Mouse (Mus musculus) myocyte (in vitro differentiated cells): ENCODE data around the gene Ncam1. TPM values are rescaled to one million over a fixed set of nuclear protein-coding genes. Genes with fewer than 3 reads are reported as not detected.
A peak's percentile ranks its signal among the peaks of the same experiment; 100 is the strongest.

Experiments
- H3K27me3 ChIP-seq: one replicate; pipeline ENCODE4 v1.6.1; 2011; ENCODE audit not compliant: control insufficient read depth, insufficient read depth, insufficient read length
- H3K36me3 ChIP-seq: one replicate; pipeline ENCODE4 v1.6.1; 2011; ENCODE audit not compliant: control insufficient read depth, insufficient read depth
- H3K4me2 ChIP-seq: one replicate; pipeline ENCODE4 v1.6.1; 2011; ENCODE audit warnings: low read depth, control low read depth
- H3K4me3 ChIP-seq: one replicate; pipeline ENCODE4 v1.5.1; 2011; ENCODE audit warnings: mild to moderate bottlenecking, control low read depth, moderate library complexity
- H3K79me2 ChIP-seq: one replicate; pipeline ENCODE4 v1.6.1; 2011; ENCODE audit not compliant: control insufficient read depth, insufficient read depth
- H3ac ChIP-seq: one replicate; pipeline ENCODE4 v1.6.1; 2011; ENCODE audit not compliant: control insufficient read depth, insufficient read length
- CEBPB ChIP-seq: IDR thresholded peaks from 2 replicates; pipeline ENCODE4 v1.6.1; 2011; ENCODE audit warnings: mild to moderate bottlenecking, moderate library complexity; ENCODE audit not compliant: poor library complexity, insufficient read depth, severe bottlenecking
- E2F4 ChIP-seq: IDR thresholded peaks from one replicate; pipeline ENCODE4 v1.6.1; 2011; ENCODE audit warnings: mild to moderate bottlenecking, control low read depth, moderate library complexity; ENCODE audit not compliant: insufficient read depth
- MAX ChIP-seq: IDR thresholded peaks from one replicate; pipeline ENCODE4 v1.6.1; 2011; ENCODE audit warnings: low read depth, mild to moderate bottlenecking, control low read depth
- MYOD1 ChIP-seq, 3 experiments: IDR thresholded peaks; one replicate each; pipeline ENCODE4 v1.6.1; 2011; ENCODE audit warnings: control low read depth in 2 of 3, low read depth in 2 of 3, mild to moderate bottlenecking in 2 of 3, moderate library complexity in 1 of 3; ENCODE audit not compliant: insufficient read length in 2 of 3, control insufficient read depth in 1 of 3
- MYOG ChIP-seq, 3 experiments: IDR thresholded peaks; one replicate each; pipeline ENCODE4 v1.6.1; 2011; ENCODE audit warnings: control low read depth in 2 of 3, low read depth in 2 of 3, mild to moderate bottlenecking in 2 of 3; ENCODE audit not compliant: insufficient read length in 2 of 3, control insufficient read depth in 1 of 3, insufficient read depth in 1 of 3
- POLR2A ChIP-seq: IDR thresholded peaks from one replicate; pipeline ENCODE4 v1.6.1; 2011; ENCODE audit warnings: low read depth, mild to moderate bottlenecking, control low read depth, moderate library complexity; ENCODE audit not compliant: insufficient read length
- POLR2AphosphoS2 ChIP-seq: IDR thresholded peaks from one replicate; pipeline ENCODE4 v1.6.1; 2011; ENCODE audit warnings: low read depth, control low read depth; ENCODE audit not compliant: insufficient read length
- REST ChIP-seq: IDR thresholded peaks from one replicate; pipeline ENCODE4 v1.6.1; 2011; ENCODE audit warnings: mild to moderate bottlenecking, control low read depth, moderate library complexity; ENCODE audit not compliant: insufficient read depth, insufficient read length
- SRF ChIP-seq: IDR thresholded peaks from one replicate; pipeline ENCODE4 v1.6.1; 2011; ENCODE audit warnings: low read depth; ENCODE audit not compliant: control insufficient read depth, insufficient read length
- TCF12 ChIP-seq: IDR thresholded peaks from one replicate; pipeline ENCODE4 v1.6.1; 2011; ENCODE audit warnings: mild to moderate bottlenecking, control low read depth; ENCODE audit not compliant: poor library complexity, insufficient read depth, severe bottlenecking
- TCF3 ChIP-seq: IDR thresholded peaks from one replicate; pipeline ENCODE4 v1.6.1; 2011; ENCODE audit warnings: low read depth, control low read depth; ENCODE audit not compliant: insufficient read length
- USF1 ChIP-seq: IDR thresholded peaks from one replicate; pipeline ENCODE4 v1.6.1; 2011; ENCODE audit warnings: low read depth, mild to moderate bottlenecking, control low read depth, moderate library complexity
- polyA plus RNA-seq: library from polyadenylated mRNA; unstranded; fragments of >200 nt; fragmentation: generic; extraction: Trizol; gene quantifications from one replicate; pipeline ENCODE4 v1.2.1, GENCODE M21; 2012; ENCODE audit warnings: missing spikeins

Ncam1 gene
- polyA plus RNA-seq, 1 experiment, result 327 TPM

DNA sequence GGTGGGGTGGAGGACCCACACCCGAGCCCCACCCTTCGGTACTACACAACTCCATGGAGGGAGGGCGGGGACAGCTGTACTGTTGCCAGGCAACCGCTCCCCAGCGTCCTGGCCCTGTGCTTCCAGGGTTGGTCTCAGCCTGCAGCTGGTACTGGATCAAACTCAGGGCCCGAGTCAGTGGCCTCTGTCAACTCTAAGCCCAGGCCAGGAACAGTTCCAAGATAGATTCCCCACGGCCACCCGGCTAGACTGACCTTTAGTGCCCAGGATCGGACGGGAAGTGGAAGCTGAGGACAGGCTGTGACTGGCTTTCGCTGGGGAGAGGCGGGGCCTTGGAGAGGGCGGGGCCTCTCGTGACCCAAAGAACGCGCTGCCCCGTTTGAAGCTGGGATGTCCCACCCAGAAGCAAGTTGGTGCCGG is 312.8 kb downstream of the Ncam1 start, which contains the start of gene Ttc12:
Gene Ttc12, minus strand, starts transcription at position 334 of the 420 bp plus-strand sequence.
- Histone ChIP-seq H3K79me2 (no peaks in the 10 kb centered on the region), H3K36me3 (no peaks in the 10 kb centered on the region), H3K4me2 (peak within 1 kb of the TSS; percentile 80), H3K4me3 (peak within 1 kb of the TSS; percentile 51), H3K27me3 (no peaks in the 10 kb centered on the region), H3ac (no peak within 1 kb of the TSS)
- TF ChIP-seq TCF3 (no peak), REST (no peak), E2F4 (no peak), CEBPB (no peak), SRF (no peak), POLR2A (peak; percentile 33), MAX (no peak), TCF12 (no peak), POLR2AphosphoS2 (peak; percentile 37), MYOG (IDR thresholded peaks at IDR 0.05; ENCODE audit: control insufficient read depth in 1 of 3, insufficient read depth in 1 of 3, insufficient read length in 2 of 3, low read depth in 2 of 3) (peak; percentile 33 to 68 (median 46)), MYOD1 (IDR thresholded peaks at IDR 0.05; ENCODE audit: control insufficient read depth in 1 of 3, insufficient read length in 2 of 3, low read depth in 2 of 3) (peak in 2 of 3 experiments; percentile 56 to 64), USF1 (no peak)

DNA sequence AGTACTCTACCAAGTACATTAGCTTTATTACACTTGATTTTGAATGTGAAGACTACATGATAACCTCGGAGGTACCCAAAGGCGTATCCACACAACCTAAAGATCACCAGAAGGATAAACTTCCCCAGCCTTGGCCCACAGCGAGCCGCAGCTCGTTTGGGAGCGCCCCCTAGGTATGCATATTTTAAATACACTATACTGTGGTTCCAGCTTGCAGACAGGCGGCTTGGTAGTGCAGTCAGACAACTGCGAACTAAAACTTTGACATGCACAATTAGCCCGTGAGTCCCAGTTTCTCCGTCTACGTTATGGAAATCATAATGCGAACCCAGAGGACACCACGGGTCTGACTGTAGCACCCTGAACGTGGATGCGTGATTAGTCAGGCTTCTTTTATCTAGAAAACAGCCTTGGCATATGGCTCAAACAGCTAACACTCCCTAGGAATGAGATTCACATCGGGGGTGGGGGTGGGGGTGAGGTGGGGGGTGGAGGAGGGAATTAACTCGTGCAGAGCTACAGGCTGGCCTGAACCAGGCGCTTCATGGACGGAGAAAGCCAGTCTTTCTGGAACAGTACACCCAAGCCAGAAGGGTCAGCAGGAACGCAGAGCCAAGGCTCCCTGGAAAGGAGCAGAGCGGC is 313.4 kb downstream of the Ncam1 start:
- Histone ChIP-seq H3ac (no peak overlapping the region), H3K79me2 (no peaks in the 10 kb centered on the region), H3K4me3 (peak overlapping the region; percentile 51), H3K27me3 (no peaks in the 10 kb centered on the region), H3K4me2 (peak overlapping the region; percentile 80), H3K36me3 (no peaks in the 10 kb centered on the region)
- TF ChIP-seq E2F4, result no peak
- TF ChIP-seq POLR2AphosphoS2, result no peak
- no peak for TF ChIP-seq USF1
- no peak for TF ChIP-seq MYOD1 (IDR thresholded peaks at IDR 0.05; ENCODE audit: control insufficient read depth in 1 of 3, insufficient read length in 2 of 3, low read depth in 2 of 3)
- no peak for TF ChIP-seq SRF

DNA sequence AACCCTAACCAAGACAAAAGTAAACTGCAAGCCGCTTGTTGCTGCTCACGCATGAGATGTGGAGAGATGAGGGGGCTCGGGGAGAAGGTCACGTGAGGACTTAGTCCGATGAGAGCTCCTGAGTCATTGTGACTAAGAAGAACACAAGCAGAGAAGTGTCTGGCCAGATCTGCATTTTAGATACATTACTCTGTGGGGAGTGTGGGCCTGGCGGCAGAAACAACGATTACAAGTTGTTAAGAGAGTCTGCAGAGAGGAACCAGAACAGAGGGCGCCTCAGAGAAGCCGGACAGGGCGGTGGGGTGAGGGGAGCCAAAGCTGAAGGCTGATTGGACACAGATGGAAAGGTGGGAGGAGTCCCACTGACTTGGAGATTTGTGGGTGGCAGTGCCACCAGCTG is 315.4 kb downstream of the Ncam1 start:
- Histone ChIP-seq H3ac (no peak overlapping the region), H3K4me3 (no peak overlapping the region), H3K36me3 (no peaks in the 10 kb centered on the region), H3K79me2 (no peaks in the 10 kb centered on the region), H3K4me2 (peak overlapping the region; percentile 73), H3K27me3 (no peaks in the 10 kb centered on the region)
- TF ChIP-seq MAX (no peak), USF1 (peak; percentile 94)

DNA sequence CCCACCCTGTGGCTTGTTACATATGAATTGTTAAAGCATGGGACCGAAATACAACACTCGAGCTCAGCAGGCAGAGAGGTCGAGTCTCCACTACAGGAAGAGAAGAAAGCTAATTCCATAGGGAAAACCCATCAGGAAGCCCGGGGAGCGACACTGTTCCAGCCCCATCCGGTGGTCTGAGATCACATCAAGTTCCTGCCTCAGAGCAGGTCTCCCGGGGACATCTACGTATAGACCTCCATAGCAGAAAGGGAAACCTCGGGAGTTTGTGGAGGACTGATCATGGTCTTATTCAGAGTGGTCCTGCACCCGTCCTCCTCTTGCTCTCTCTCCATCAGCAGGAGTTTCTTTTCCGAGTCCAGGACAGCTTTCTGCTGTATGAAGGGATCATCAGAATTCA is 326.6 kb downstream of the Ncam1 start:
- no peaks in the 10 kb centered on the region for H3K36me3 ChIP-seq
- TF ChIP-seq E2F4 (no peak), POLR2AphosphoS2 (no peak), REST (no peak), CEBPB (no peak), MYOG (IDR thresholded peaks at IDR 0.05; ENCODE audit: control insufficient read depth in 1 of 3, insufficient read depth in 1 of 3, insufficient read length in 2 of 3, low read depth in 2 of 3) (no peak), MYOD1 (IDR thresholded peaks at IDR 0.05; ENCODE audit: control insufficient read depth in 1 of 3, insufficient read length in 2 of 3, low read depth in 2 of 3) (no peak), POLR2A (no peak), USF1 (no peak), SRF (no peak), MAX (no peak), TCF3 (no peak), TCF12 (no peak)
- H3K4me2 ChIP-seq, result no peak overlapping the region
- no peaks in the 10 kb centered on the region for H3K79me2 ChIP-seq
- H3K4me3 ChIP-seq, result no peak overlapping the region
- no peaks in the 10 kb centered on the region for H3K27me3 ChIP-seq
- no peak overlapping the region for H3ac ChIP-seq

DNA sequence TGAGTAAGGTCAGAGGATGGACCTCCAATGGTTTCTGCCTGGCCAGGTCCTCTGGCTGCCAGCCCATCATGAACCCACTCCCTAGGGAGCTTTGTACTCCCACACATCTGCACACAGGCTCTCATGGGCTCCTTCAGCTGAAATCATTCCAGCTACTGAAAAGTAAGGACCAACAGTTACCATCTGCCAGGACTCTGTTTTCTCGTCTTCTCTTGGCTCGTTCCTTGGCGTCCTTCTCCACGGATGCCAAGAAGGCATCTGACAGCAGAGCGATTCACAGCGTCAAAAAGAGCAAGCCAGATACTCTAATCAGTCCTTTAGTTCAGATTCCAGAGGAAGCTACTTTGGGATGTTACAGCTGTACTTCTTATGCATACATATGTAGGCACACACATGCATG is 327.8 kb downstream of the Ncam1 start:
- no peak overlapping the region for H3K4me2 ChIP-seq
- no peaks in the 10 kb centered on the region for H3K27me3 ChIP-seq
- no peak for TF ChIP-seq MYOG (IDR thresholded peaks at IDR 0.05; ENCODE audit: control insufficient read depth in 1 of 3, insufficient read depth in 1 of 3, insufficient read length in 2 of 3, low read depth in 2 of 3)
- H3K4me3 ChIP-seq, result no peak overlapping the region
- H3ac ChIP-seq, result no peak overlapping the region
- no peaks in the 10 kb centered on the region for H3K36me3 ChIP-seq
- H3K79me2 ChIP-seq, result no peaks in the 10 kb centered on the region
